Mouse (Mus musculus): Measurements from ENCODE around the gene D8Ertd738e.

D8Ertd738e gene

GRCm38 (mm10) chr8:84249257-84250170, at the start of gene D8Ertd738e:
D8Ertd738e (minus strand) TSS chr8:84249719.
- DNase-seq (ENCODE audit: low spot score), result peak; percentile 93

DNA sequence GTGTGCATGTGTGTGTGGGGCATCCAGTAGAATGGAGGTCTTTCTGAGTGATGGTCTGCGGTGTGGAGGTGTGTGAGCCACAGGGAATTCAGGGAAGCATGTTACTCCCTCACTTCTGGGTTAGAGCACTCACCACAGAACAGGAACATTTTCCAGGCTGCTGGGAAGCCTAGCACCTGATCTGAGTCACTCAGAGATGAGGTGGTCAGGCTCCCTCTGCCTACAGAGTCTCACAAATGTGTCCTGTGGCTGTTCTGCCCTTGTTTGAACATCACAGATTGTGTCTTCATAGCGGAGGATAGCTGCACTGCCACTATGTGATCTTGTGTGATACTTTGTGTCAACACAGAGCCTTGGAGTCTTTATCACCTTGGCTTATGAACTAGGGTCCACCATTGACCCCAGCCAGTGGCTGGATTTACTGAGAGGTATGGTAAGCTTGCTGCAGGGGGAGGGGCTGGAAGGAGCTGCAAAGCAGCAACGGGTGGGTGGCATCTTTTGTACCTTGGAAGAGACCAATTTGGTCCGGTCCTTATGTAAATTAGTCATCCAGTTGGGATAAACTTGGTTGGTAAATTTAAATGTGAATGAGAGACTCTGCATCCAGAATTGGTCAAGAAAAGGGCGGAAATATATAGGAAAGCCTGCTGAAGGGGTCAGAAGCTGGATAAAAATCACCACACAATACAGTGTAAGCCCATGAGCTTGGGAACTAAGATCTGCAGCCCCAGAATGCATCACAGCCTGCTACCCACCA, 47.7 kb upstream of the D8Ertd738e start:
- DNase-seq (ENCODE audit: low spot score), result no peak

DNA sequence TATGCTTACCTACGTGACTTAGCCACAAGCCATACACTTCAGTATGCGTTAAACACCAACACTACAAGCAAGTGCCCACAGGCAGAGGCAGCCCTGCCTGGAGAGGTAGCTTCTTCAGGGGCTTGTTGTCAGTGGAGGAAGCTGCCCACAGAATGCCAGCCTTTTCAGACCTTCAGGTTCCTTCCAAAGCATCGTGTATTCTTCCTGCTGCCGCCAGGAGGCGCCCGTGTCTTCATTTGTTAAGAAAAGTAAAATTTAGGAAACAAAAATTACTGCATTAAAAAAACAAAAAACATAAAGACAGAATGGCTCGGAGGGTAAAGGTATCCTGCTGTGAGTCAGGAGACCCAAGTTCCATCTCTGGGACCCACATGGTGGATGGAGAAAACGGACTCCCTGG, 42.2 kb upstream of the D8Ertd738e start:
- DNase-seq (ENCODE audit: low spot score), result peak; percentile 32

- no peak for DNase-seq (ENCODE audit: low spot score)
These were observed 41.6 kb upstream of the D8Ertd738e start for GRCm38 (mm10) chr8:84291086-84291485.

- DNase-seq (ENCODE audit: low spot score), result peak; percentile 10
These were observed 39.4 kb upstream of the D8Ertd738e start for GRCm38 (mm10) chr8:84288892-84289291.

GRCm38 (mm10) chr8:84285665-84286064, 36.1 kb upstream of the D8Ertd738e start:
- DNase-seq (ENCODE audit: low spot score), result peak; percentile 56

- no peak for DNase-seq (ENCODE audit: low spot score)
These were observed 35.1 kb upstream of the D8Ertd738e start for GRCm38 (mm10) chr8:84284608-84285063.

DNA sequence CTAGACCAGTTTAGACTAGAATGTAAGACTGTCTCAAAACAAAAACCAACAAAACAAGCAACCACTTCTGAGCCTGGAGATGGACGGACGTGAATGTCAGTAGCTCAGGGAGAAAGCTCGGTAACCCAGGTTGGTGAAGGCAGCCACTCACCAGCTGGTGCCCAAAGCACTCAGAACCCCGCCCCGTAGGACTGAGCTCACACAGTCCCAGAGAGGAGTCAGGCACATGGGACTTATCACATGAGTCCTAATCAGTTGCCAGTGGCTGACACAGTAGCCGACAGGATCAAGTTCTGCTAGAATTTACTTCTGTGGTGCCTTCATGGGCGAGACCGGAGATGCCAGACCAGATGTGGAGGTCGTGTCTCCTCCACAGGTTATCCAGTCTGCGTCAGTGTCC, 31.3 kb upstream of the D8Ertd738e start:
- no peak for DNase-seq (ENCODE audit: low spot score)

DNA sequence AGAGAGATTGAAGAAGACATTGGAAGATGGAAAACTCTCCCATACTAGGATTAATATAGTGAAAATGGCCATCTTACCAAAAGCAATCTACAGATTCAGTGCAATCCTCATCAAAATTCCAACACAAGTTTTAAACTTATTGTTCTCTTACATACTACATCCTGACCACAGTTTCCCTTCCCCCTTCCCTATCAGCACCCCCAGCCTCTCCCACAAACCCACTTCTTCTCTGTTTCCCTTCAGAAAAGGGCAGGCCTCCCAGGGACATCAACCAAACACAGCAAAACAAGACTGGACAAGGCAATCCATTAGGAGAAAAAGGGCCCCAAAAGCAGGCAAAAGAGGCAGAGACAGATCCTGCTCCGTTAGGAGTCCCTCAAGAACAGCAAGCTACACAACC, 26.9 kb upstream of the D8Ertd738e start:
- DNase-seq (ENCODE audit: low spot score), result no peak

DNA sequence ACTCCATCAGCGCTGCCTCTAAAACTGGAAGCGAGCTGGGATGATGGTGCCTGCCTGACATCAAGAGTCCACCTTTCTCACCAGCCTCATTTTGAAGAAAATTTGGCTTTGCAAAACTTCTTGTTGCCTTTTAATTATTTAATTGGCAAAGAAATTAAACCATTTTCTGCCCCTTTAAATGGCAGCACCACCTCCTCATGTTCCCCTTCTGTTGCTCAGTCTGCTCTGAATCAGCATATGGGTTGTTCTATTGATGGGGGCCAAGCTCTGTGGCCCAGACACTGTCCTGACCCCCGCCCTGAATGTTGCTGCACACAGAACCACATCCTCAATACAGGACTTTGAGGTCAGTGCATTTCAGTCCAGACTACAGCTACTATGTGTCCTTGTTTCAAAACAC, 24.4 kb upstream of the D8Ertd738e start:
- no peak for DNase-seq (ENCODE audit: low spot score)

DNA sequence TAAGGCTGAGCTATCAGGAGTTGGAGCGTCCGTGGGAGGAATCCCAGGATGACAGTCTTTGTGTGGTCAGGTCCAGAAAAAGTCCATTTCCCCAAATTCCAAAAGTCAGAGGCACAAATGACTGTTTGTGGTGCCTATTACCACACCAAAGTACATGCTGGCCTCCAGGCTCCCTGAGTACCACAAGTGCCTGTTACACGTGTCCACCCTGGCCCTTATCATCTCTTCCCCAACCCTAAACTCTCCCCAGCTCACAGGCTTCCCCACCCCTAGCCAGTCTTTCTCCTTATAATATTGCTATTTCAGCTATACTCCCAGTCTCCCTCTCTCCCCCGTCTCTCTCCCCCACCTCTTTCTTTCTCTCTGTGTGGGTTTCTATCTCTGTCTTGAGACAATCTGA, 22.8 kb upstream of the D8Ertd738e start:
- no peak for DNase-seq (ENCODE audit: low spot score)

DNA sequence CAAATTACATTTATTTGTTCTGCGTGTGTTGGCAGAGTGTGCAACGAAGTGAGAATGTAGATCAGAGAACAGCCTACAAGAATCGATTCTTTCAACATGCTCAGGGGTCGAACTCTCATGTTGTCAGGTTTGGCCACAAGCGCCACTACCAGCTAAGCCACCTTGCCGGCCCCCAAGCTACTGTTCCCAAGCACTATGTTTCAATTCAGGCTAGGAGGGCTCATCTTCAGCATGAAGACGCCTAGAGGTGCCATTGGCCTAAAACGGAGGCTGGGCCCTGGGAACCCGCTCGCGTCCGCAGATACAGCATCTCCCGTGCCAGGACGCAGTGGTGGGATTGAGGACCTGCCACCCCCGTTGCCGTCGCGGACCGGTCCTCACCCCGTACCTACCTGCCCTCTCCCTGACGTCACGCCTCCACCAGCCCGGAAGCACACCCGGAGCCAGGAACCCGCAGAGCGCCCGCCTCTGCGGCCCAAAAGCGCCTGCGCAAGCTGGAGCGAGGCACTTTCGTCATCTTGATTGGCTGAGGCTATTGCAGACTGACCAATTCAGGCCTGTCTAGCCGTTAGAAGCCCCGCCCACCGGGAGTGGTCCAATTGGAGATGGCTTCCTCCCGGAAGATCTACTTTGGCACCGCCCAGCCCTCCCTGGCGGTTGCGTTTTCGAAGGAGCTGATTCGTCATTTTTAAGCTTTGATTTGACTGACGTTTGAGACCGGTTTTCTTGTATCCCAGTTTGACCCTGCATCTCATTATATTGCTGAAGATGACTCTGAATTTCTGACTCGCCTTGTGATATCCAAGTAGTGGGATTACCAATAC, 20.6 kb upstream of the D8Ertd738e start, which contains the start of gene Ccdc130:
Ccdc130 (minus strand) TSS at position 431 of the 824 bp plus-strand sequence.
- peak; percentile 100 for DNase-seq (ENCODE audit: low spot score)

DNA sequence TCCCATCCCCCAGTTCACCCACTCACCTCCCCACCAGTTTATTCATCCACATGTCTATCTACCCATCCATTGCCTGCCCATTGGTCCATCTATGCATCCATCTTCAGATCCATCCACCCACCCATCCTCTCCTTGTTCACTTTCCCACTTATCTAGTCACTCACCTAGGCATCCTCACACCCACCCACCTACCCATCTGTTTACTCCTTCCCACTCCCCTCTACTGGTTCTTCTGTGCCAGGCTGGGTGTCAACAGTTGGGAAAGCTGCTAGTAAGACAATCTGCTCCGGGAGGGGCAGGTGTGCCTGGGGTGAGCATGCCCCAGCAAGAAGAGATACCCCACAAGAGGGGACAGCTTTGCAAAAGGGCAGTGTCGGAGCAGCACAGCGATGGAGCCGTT, 11.6 kb upstream of the D8Ertd738e start:
- no peak for DNase-seq (ENCODE audit: low spot score)

- peak; percentile 78 for DNase-seq (ENCODE audit: low spot score)
These were observed 7.5 kb upstream of the D8Ertd738e start, which contains the start of gene Mri1 for GRCm38 (mm10) chr8:84256822-84257610. Mri1 (minus strand) TSS chr8:84257326.

DNA sequence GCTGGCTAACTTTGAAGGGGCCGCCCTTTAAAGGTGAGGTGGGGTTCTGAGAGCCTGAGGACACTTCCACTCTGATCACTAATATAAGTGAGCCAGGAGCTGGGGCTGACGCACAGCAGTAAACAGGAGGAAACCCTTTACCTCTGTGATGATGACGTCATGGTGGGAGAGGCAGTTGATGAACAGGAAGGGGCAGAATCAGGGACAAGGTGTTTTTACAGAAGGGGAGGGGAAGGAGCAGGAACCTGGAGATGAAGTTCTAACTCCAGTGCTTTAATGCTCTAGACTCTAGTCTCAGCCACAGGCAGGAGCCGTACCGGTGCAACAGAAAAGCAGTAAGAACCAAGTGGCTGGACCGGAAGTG, 6.9 kb upstream of the D8Ertd738e start:
- DNase-seq (ENCODE audit: low spot score), result peak; percentile 71

GRCm38 (mm10) chr8:84255858-84256257, 6.3 kb upstream of the D8Ertd738e start:
- peak; percentile 18 for DNase-seq (ENCODE audit: low spot score)

DNA sequence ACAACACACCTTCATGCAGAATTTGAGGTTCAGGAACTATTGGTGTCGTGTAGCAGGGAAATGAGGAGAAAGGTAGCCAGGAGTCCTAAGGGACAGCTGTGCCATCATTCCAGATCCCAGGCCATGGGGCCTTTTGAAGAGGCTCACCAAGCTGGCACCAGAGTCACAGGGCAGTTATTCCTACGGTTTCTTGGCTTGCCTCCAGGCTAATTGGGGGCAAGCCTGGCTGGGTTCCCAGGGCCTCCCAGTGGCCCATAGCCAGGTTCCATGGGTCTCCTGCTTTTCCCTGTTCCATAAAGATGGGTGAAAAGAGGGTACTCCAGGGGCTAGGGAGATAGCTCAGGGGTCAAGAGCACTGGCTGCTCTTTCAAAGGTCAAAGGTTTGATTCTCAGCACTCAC, 7.7 kb downstream of the D8Ertd738e start:
- no peak for DNase-seq (ENCODE audit: low spot score)

- DNase-seq (ENCODE audit: low spot score), result no peak
These were observed 8.4 kb downstream of the D8Ertd738e start for GRCm38 (mm10) chr8:84241167-84241566.

DNA sequence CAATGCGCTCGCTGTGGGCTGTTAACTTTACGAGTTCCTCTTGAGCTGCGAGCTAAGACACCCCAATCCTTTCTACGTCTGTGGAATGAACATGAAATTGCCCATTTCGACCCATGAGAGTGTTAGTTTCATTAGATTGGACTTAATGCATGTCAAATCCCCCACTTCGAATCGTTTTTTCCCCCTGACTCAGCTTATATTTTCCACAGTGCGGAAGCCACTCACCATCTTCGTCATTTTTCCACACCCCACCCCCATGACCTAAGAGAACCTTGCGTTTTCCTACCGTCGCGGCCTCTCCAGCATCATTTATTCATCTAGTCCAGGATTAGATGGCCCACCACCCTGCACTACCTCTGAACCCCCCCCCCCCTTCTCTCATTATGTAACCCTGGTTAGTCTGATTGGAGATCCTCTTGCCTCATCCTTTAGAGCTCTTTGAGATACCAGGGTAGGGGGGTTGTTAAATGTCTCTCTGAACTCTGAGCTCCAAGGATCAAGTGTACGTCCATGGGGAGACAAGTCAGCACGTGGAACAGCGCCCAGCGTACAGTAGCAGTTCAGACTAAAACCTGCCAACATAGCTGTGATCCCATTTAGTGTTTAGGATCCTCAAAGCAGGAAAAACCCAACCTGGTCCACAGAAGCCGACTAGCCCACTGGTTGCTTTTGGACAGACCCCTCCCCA, 11.8 kb downstream of the D8Ertd738e start:
- no peak for DNase-seq (ENCODE audit: low spot score)

- peak; percentile 96 for DNase-seq (ENCODE audit: low spot score)
These were observed 12.5 kb downstream of the D8Ertd738e start, which contains the start of gene Zswim4 for GRCm38 (mm10) chr8:84236998-84237473. Zswim4 (minus strand) TSS chr8:84237055.

Measured in T-cell, adult 2 months (primary cell).